Mouse (Mus musculus) inflammation-experienced regulatory T-cells, adult 6 months (primary cell): Measurements from ENCODE around the gene Gm3526. TPM values are rescaled to one million over a fixed set of nuclear protein-coding genes. Genes with fewer than 3 reads are reported as not detected.
"Not testable (repeated sequence)": the region's sequence is repeated elsewhere in the genome, so short reads cannot be mapped to it uniquely, and the experiment has no call there.

ENCODE experiments used
- ATAC-seq: one replicate; pipeline ENCODE4 v1.8.0; 2017
- polyA plus RNA-seq, 3 experiments: library from polyadenylated mRNA; unstranded; fragments of 100-300 nt; shearing (Covaris generic); gene quantifications; one replicate each; pipeline ENCODE4 v1.2.1; 2017

Gene Gm3526
- polyA plus RNA-seq: not detected

DNA sequence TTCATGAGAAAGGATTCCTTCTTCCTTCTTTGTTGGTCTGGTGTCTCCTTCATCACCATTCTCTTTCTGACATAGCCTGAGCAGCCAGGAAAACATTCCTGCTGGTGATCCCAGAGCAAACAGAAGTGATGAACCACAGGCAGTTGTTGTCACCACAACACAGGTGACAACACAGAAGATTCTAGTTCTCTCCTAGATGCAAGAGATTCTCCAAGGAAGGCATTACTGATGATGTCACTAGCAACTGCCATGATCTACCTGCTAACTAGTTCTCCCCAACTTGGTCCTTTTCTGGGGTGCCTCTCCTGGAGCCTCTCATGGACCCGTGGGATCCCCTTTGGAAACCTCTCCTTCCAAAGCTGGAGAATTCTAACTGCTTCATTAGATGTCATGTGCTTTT is at the start of gene Gm3526:
Gm3526 (minus strand) TSS at position 101 of the 400 bp plus-strand sequence.
- ATAC-seq: not testable (repeated sequence)

Other genes starting within 250 kb of the Gm3526 start
- not detected for gene Gm3298, start 244.7 kb downstream of the Gm3526 start, polyA plus RNA-seq
- gene 4930555G01Rik, start 210.0 kb downstream of the Gm3526 start, polyA plus RNA-seq: not detected
- gene Gm8281, start 189.5 kb downstream of the Gm3526 start, polyA plus RNA-seq: 10 to 100 TPM in 1 of 3 experiments, 1 to 10 TPM in 2; 3.8 to 19.5 (median 7.2) TPM
- not detected for gene Gm8279, start 129.1 kb downstream of the Gm3526 start, polyA plus RNA-seq
- not detected for gene Gm3317, start 96.0 kb downstream of the Gm3526 start, polyA plus RNA-seq
- not detected for gene Gm8271, start 74.8 kb downstream of the Gm3526 start, polyA plus RNA-seq
- not detected for gene Gm3542, start 74.3 kb upstream of the Gm3526 start, polyA plus RNA-seq
- gene Gm3500, start 128.5 kb upstream of the Gm3526 start, polyA plus RNA-seq: 10 to 100 TPM in 1 of 3 experiments, 1 to 10 TPM in 2; 3.6 to 23.2 (median 8.7) TPM
- 1 to 10 TPM in 1 of 3 experiments, not detected in 2; 8.9 TPM for gene Gm3194, start 194.9 kb upstream of the Gm3526 start, polyA plus RNA-seq
- gene Gm8246, start 217.2 kb upstream of the Gm3526 start, polyA plus RNA-seq: not detected
- gene Gm3187, start 223.6 kb upstream of the Gm3526 start, polyA plus RNA-seq: not detected
- gene Gm3488, start 241.1 kb upstream of the Gm3526 start, polyA plus RNA-seq: 10 to 100 TPM in 1 of 3 experiments, 1 to 10 TPM in 2; 2.4 to 17.1 (median 8.5) TPM